Mouse (Mus musculus): ENCODE results near the gene Tagln.

- no peak for TF ChIP-seq POLR2A (IDR thresholded peaks at IDR 0.05; ENCODE audit: low read depth, low read length)
- no peak for TF ChIP-seq CTCF (IDR thresholded peaks at IDR 0.05; ENCODE audit: extremely low read depth, insufficient read length, insufficient replicate concordance, low read depth, low read length)
Measured at GRCm38 (mm10) chr9:45963577-45963976, 27.7 kb upstream of the Tagln start.
